Comparison of ENCODE assay signal across 24 mouse cellular contexts in genomic region chr1:25075952-25076351, GRCm38 (mm10).
DNase-seq lines count a peak whose midpoint lies in the region; ATAC-seq lines count a peak whose summit lies in the region.
"Had no signal": no experiment of that assay in that cellular context is flagged by ENCODE, and none has a peak within 500 bp of the region (broad histone marks: within the 10 kb centered on the region; RNA-seq: fewer than 3 reads in every experiment).

No protein-coding gene starts in this region.

- H3K36me3 ChIP-seq in hindbrain, embryonic 14.5 days (replicated peaks; ENCODE audit: control insufficient read depth, insufficient read depth), result no peaks in the 10 kb centered on the region
- H3K36me3 ChIP-seq in hindbrain, embryonic 13.5 days, result peaks cover 4% of the 10 kb centered on the region; the same call in 1 of the 2 replicates
- H3K36me3 ChIP-seq in kidney, embryonic 15.5 days, result no peaks in the 10 kb centered on the region
- H3K36me3 ChIP-seq in midbrain, embryonic 11.5 days (ENCODE audit: control insufficient read depth, insufficient read depth, low read length), result no peaks in the 10 kb centered on the region
- H3K36me3 ChIP-seq in midbrain, embryonic 14.5 days (ENCODE audit: control insufficient read depth, insufficient read depth, low read length), result 0 out of 2 replicates have a peak, but pooled peaks cover 3% of the 10 kb centered on the region
- H3K36me3 ChIP-seq: embryonic facial prominence, embryonic 15.5 days; forebrain, embryonic 10.5 days; heart, embryonic 10.5 days; hindbrain, embryonic 15.5 days had no signal

- no peak overlapping the region for H3K4me2 ChIP-seq in hindbrain, embryonic 14.5 days (replicated peaks)
- H3K4me2 ChIP-seq in hindbrain, embryonic 13.5 days, result no peak overlapping the region
- H3K4me2 ChIP-seq in kidney, embryonic 15.5 days, result no peak overlapping the region
- H3K4me2 ChIP-seq in midbrain, embryonic 11.5 days, result no peak overlapping the region
- H3K4me2 ChIP-seq in midbrain, embryonic 14.5 days (ENCODE audit: low read length), result no peak overlapping the region
- H3K4me2 ChIP-seq: embryonic facial prominence, embryonic 15.5 days; hindbrain, embryonic 15.5 days had no signal

- no peaks in the 10 kb centered on the region for H3K9me3 ChIP-seq in hindbrain, embryonic 14.5 days (ENCODE audit: control insufficient read depth, low read length)
- H3K9me3 ChIP-seq in hindbrain, embryonic 13.5 days, result no peaks in the 10 kb centered on the region
- no peaks in the 10 kb centered on the region for H3K9me3 ChIP-seq in kidney, embryonic 15.5 days (replicated peaks)
- H3K9me3 ChIP-seq in midbrain, embryonic 11.5 days (ENCODE audit: control insufficient read depth, low read length), result no peaks in the 10 kb centered on the region
- no peaks in the 10 kb centered on the region for H3K9me3 ChIP-seq in midbrain, embryonic 14.5 days (ENCODE audit: control insufficient read depth, low read length)
- H3K9me3 ChIP-seq: embryonic facial prominence, embryonic 15.5 days; forebrain, embryonic 10.5 days; heart, embryonic 10.5 days; hindbrain, embryonic 15.5 days had no signal

- H3K27me3 ChIP-seq in hindbrain, embryonic 14.5 days (ENCODE audit: control insufficient read depth, insufficient read depth, low read length), result no peaks in the 10 kb centered on the region
- H3K27me3 ChIP-seq in hindbrain, embryonic 13.5 days, result no peaks in the 10 kb centered on the region
- no peaks in the 10 kb centered on the region for H3K27me3 ChIP-seq in kidney, embryonic 15.5 days
- no peaks in the 10 kb centered on the region for H3K27me3 ChIP-seq in midbrain, embryonic 11.5 days (ENCODE audit: control insufficient read depth, insufficient read depth, low read length)
- H3K27me3 ChIP-seq in midbrain, embryonic 14.5 days (ENCODE audit: control insufficient read depth, insufficient read depth, low read length), result no peaks in the 10 kb centered on the region
- H3K27me3 ChIP-seq: CH12.LX; embryonic facial prominence, embryonic 15.5 days; hindbrain, embryonic 15.5 days had no signal

- H3K4me1 ChIP-seq in hindbrain, embryonic 14.5 days (replicated peaks; ENCODE audit: control insufficient read depth, insufficient read depth, low read length), result no peaks in the 10 kb centered on the region; the same call in 1 of the 2 replicates
- no peaks in the 10 kb centered on the region for H3K4me1 ChIP-seq in hindbrain, embryonic 13.5 days (replicated peaks)
- H3K4me1 ChIP-seq in kidney, embryonic 15.5 days, result no peaks in the 10 kb centered on the region
- no peaks in the 10 kb centered on the region for H3K4me1 ChIP-seq in midbrain, embryonic 11.5 days (ENCODE audit: control insufficient read depth, insufficient read depth, low read length)
- no peaks in the 10 kb centered on the region for H3K4me1 ChIP-seq in midbrain, embryonic 14.5 days (ENCODE audit: control insufficient read depth, insufficient read depth, low read length)
- H3K4me1 ChIP-seq: embryonic facial prominence, embryonic 15.5 days; forebrain, embryonic 10.5 days; heart, embryonic 10.5 days; hindbrain, embryonic 15.5 days had no signal

- 37% methylated on average over 5 of the region's 5 CpGs for WGBS in hindbrain, embryonic 14.5 days
- WGBS in hindbrain, embryonic 13.5 days, result 45% methylated on average over 5 of the region's 5 CpGs
- 63% methylated on average over 5 of the region's 5 CpGs for WGBS in kidney, embryonic 15.5 days
- WGBS in midbrain, embryonic 11.5 days, result 86% methylated on average over 5 of the region's 5 CpGs
- 73% methylated on average over 5 of the region's 5 CpGs for WGBS in midbrain, embryonic 14.5 days

- no peak overlapping the region for H3K9ac ChIP-seq in hindbrain, embryonic 14.5 days
- H3K9ac ChIP-seq in hindbrain, embryonic 13.5 days, result no peak overlapping the region
- no peak overlapping the region for H3K9ac ChIP-seq in kidney, embryonic 15.5 days
- no peak overlapping the region for H3K9ac ChIP-seq in midbrain, embryonic 11.5 days (ENCODE audit: low read length)
- no peak overlapping the region for H3K9ac ChIP-seq in midbrain, embryonic 14.5 days (replicated peaks; ENCODE audit: low read length)
- H3K9ac ChIP-seq: embryonic facial prominence, embryonic 15.5 days; hindbrain, embryonic 15.5 days had no signal

- peak; percentile 37; the same call in 1 of the 2 replicates for ATAC-seq in hindbrain, embryonic 14.5 days (ENCODE audit: low FRiP score)
- no peak for ATAC-seq in hindbrain, embryonic 13.5 days (ENCODE audit: low FRiP score)
- peak; percentile 52; the same call in 1 of the 2 replicates for ATAC-seq in kidney, embryonic 15.5 days (replicated peaks; ENCODE audit: low FRiP score)
- no peak for ATAC-seq in midbrain, embryonic 11.5 days (ENCODE audit: low FRiP score)
- no peak for ATAC-seq in midbrain, embryonic 14.5 days (ENCODE audit: low FRiP score, low TSS enrichment)
- ATAC-seq: activated CD4-positive, CD25-positive, alpha-beta regulatory T cell, adult 4 months; forebrain, embryonic 14.5 days; Patski had no signal

- DNase-seq in hindbrain, embryonic 14.5 days (ENCODE audit: low spot score), result no peak
- DNase-seq in kidney, postnatal 25 days, result no peak
- peak; percentile 72 for DNase-seq in midbrain, embryonic 11.5 days (ENCODE audit: low spot score, missing footprints)
- DNase-seq in midbrain, embryonic 14.5 days, result no peak
- no peak for DNase-seq in spleen, postnatal 14 days (ENCODE audit: low spot score in 2 of 2)
- DNase-seq: adrenal gland, postnatal 14 days; cerebellum, adult 2 months; cerebellum, postnatal 10 days; embryo, embryonic 11 days; gastrocnemius, postnatal 10 days; heart, adult 18-20 months; heart, postnatal 10 days; heart, postnatal 4 days had no signal

- H3K27ac ChIP-seq in hindbrain, embryonic 14.5 days, result no peak overlapping the region
- H3K27ac ChIP-seq in hindbrain, embryonic 13.5 days, result no peak overlapping the region
- no peak overlapping the region for H3K27ac ChIP-seq in kidney, embryonic 15.5 days
- no peak overlapping the region for H3K27ac ChIP-seq in midbrain, embryonic 11.5 days (ENCODE audit: low read depth, low read length)
- H3K27ac ChIP-seq in midbrain, embryonic 14.5 days (replicated peaks; ENCODE audit: low read depth, low read length), result no peak overlapping the region
- H3K27ac ChIP-seq: embryonic facial prominence, embryonic 15.5 days; forebrain, embryonic 10.5 days; heart, embryonic 10.5 days; hindbrain, embryonic 15.5 days had no signal

- no peak overlapping the region for H3K4me3 ChIP-seq in hindbrain, embryonic 14.5 days (replicated peaks; ENCODE audit: low read length)
- no peak overlapping the region for H3K4me3 ChIP-seq in hindbrain, embryonic 13.5 days
- H3K4me3 ChIP-seq in kidney, embryonic 15.5 days (replicated peaks), result no peak overlapping the region
- no peak overlapping the region for H3K4me3 ChIP-seq in midbrain, embryonic 11.5 days (ENCODE audit: low read depth, low read length)
- no peak overlapping the region for H3K4me3 ChIP-seq in midbrain, embryonic 14.5 days (replicated peaks; ENCODE audit: low read depth, low read length)
- H3K4me3 ChIP-seq: embryonic facial prominence, embryonic 15.5 days; erythroblast, embryonic 14.5 days; forebrain, embryonic 10.5 days; heart, embryonic 10.5 days; hindbrain, embryonic 15.5 days had no signal

Comparison
In these comparisons a context has a peak if more than half of its experiments do, and no peak if none do; other contexts are left out.
1. ATAC-seq: peak in hindbrain, embryonic 14.5 days (single experiment) and kidney, embryonic 15.5 days (single experiment); none in hindbrain, embryonic 13.5 days (single experiment), midbrain, embryonic 11.5 days (single experiment) and midbrain, embryonic 14.5 days (single experiment).